Mouse (Mus musculus) stomach, embryonic 16.5 days (tissue): ENCODE data around the gene Sgms2. TPM values are rescaled to one million over a fixed set of nuclear protein-coding genes. Genes with fewer than 3 reads are reported as not detected.

Source experiments
- ATAC-seq: fragments of 200-750 bp; cut with Nextera tagmentation; 2 replicates; pipeline ENCODE4 v1.8.0; 2017; ENCODE audit warnings: moderate number of reproducible peaks, moderate TSS enrichment; ENCODE audit not compliant: insufficient read depth, low FRiP score
- H3K27ac ChIP-seq: fragments of 300-500 bp; sonication (generic); 2 replicates; pipeline ENCODE4 v1.5.1; 2014; ENCODE audit warnings: low read length
- H3K27me3 ChIP-seq: fragments of 300-500 bp; sonication (generic); 2 replicates; pipeline ENCODE4 v1.6.1; 2014; ENCODE audit warnings: low read length, control low read depth, mixed read lengths; ENCODE audit not compliant: control insufficient read depth, insufficient read depth
- H3K36me3 ChIP-seq: fragments of 300-500 bp; sonication (generic); 2 replicates; pipeline ENCODE4 v1.6.1; 2014; ENCODE audit warnings: low read length; ENCODE audit not compliant: control insufficient read depth, insufficient read depth
- H3K4me1 ChIP-seq: fragments of 300-500 bp; sonication (generic); 2 replicates; pipeline ENCODE4 v1.6.1; 2014; ENCODE audit warnings: low read length, control low read depth, mixed read lengths; ENCODE audit not compliant: control insufficient read depth, insufficient read depth
- H3K4me2 ChIP-seq: fragments of 300-500 bp; sonication (generic); 2 replicates; pipeline ENCODE4 v1.6.1; 2014; ENCODE audit warnings: low read depth, low read length, mixed read lengths
- H3K4me3 ChIP-seq: fragments of 300-500 bp; sonication (generic); replicated peaks from 2 replicates; pipeline ENCODE4 v1.5.1; 2014; ENCODE audit warnings: mild to moderate bottlenecking, low read length
- H3K9ac ChIP-seq: fragments of 300-500 bp; sonication (generic); 2 replicates; pipeline ENCODE4 v1.6.1; 2014; ENCODE audit warnings: low read length
- H3K9me3 ChIP-seq: fragments of 300-500 bp; sonication (generic); replicated peaks from 2 replicates; pipeline ENCODE4 v1.6.1; 2016; ENCODE audit warnings: low read length, control low read depth; ENCODE audit not compliant: control insufficient read depth
- WGBS: fragments of 180-500 bp; shearing (Covaris S2); extraction: QIAGEN DNeasy Blood & Tissue Kit; methylation state at CpG from one replicate; pipeline ENCODE4 v1.1.7; 2014; 5-methylcytosine and 5-hydroxymethylcytosine counted together
- polyA plus RNA-seq: library from polyadenylated mRNA; unstranded; fragments of >200 nt; fragmentation: Nextera tagmentation; extraction: Ambion mirVana; gene quantifications from 2 replicates; pipeline ENCODE4 v1.2.1, GENCODE M21; 2015

The Sgms2 gene
- polyA plus RNA-seq = 11.0 and 12.1 TPM in 2 replicates

DNA sequence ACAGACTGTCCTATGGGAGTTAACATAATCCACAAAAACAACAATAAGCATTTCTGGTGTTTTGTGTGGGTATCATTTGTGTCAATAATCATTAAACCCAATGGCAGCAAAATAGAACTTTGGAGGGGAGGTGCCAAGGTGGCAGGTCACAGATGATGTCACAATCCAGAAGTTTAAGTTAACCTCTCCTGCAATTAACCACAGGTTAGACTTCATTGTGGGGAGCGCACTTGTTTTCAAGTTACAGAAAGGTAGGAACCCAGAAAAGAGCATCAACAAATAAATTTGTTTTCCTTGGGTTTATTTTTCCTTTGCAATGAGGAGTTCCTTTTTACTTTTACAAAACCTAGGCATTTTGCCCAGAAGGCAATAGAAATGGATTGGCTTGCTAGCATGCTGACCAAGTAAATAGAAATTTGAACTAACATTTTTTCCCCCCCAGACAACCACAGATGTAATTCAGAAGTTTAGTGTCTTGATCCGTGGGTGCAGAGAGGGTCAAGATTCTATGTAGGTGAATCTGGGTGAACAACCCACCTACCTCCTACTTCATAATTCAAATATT, at the start of gene Sgms2:
Sgms2 (minus strand) TSS at position 51 of the 565 bp plus-strand sequence.
- Histone ChIP-seq H3K9me3 (no peaks in the 10 kb centered on the region), H3K27ac (peak within 1 kb of the TSS; percentile 91), H3K9ac (peak within 1 kb of the TSS; percentile 90), H3K4me3 (peak within 1 kb of the TSS; percentile 75), H3K27me3 (no peaks in the 10 kb centered on the region), H3K36me3 (no peaks in the 10 kb centered on the region), H3K4me1 (0 out of 2 replicates have a peak, but pooled peaks cover 4% of the 10 kb centered on the region), H3K4me2 (peak within 1 kb of the TSS; percentile 88)
- 83% methylated on average over 2 of the region's 2 CpGs for WGBS
- no peak for ATAC-seq

DNA sequence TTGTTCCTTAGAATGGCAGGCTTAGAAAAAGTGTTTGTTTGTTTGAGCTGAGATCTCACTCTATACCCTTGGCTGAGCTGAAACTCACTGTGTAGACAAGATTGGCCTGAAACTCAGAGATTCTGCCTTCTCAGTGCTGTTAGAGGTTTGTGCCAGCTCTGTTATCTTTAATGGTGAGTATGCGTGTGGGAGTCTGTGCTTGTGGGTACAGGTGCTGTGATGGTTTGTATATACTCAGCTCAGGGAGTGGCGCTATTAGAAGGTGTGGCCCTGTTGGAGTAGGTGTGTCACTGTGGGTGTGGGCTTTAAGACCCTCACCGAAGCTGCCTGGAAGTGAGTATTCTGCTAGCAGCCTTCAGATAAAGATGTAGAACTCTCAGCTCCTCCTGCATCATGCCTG, 34.0 kb upstream of the Sgms2 start:
- Histone ChIP-seq H3K4me3 (no peak overlapping the region), H3K4me2 (no peak overlapping the region), H3K27me3 (no peaks in the 10 kb centered on the region), H3K27ac (no peak overlapping the region), H3K36me3 (no peaks in the 10 kb centered on the region), H3K9ac (no peak overlapping the region), H3K4me1 (no peaks in the 10 kb centered on the region), H3K9me3 (no peaks in the 10 kb centered on the region)
- 74% methylated on average over 3 of the region's 3 CpGs for WGBS
- ATAC-seq = no peak

DNA sequence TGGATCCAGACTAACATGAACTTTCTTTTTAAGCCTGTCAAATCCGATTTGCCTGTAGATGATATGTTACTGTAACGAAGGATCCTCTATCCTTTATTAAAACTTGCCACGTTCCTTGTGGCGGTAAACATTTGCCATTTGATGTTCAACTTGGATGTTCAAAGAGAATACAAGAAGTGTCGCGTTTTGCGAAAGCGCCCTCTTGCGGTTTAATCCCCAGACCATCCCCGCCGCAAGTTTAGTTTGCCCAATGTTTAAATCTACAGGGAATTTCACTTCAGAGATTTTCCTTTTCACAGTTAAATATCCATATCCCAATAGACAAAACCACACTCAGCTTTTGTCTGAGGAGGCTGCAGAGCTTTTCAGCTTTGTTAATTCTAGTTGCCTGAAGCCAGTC, 33.6 kb upstream of the Sgms2 start:
- 18% methylated on average over 11 of the region's 11 CpGs for WGBS
- ATAC-seq = no peak
- no peaks in the 10 kb centered on the region for H3K27me3 ChIP-seq
- H3K9ac ChIP-seq = no peak overlapping the region
- no peak overlapping the region for H3K4me2 ChIP-seq
- H3K4me1 ChIP-seq = no peaks in the 10 kb centered on the region
- no peaks in the 10 kb centered on the region for H3K36me3 ChIP-seq
- no peak overlapping the region for H3K27ac ChIP-seq
- no peak overlapping the region for H3K4me3 ChIP-seq
- H3K9me3 ChIP-seq = no peaks in the 10 kb centered on the region

DNA sequence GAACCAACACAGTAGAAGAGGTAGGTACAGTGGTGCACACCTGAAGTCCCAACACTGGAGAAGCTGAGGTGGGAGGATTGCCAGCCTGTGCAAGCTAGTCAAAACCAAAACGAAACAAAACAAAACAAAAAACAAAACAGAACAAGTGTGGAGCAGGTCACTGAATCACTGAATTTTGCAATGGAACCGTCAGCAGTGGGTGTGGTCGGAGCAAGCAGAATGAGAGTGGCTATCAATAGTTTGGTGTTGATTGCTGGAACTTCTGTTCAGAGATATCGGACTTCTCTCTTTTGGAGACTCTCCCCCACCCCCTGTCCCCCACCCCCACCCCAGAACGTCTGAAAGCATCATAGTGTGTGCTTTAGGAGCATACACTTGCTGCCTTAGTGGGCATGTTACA, 33.0 kb upstream of the Sgms2 start:
- WGBS = 69% methylated on average over 5 of the region's 5 CpGs
- H3K27ac ChIP-seq = no peak overlapping the region
- H3K4me2 ChIP-seq = no peak overlapping the region
- no peak for ATAC-seq
- no peaks in the 10 kb centered on the region for H3K36me3 ChIP-seq
- H3K9ac ChIP-seq = no peak overlapping the region
- H3K9me3 ChIP-seq = no peaks in the 10 kb centered on the region
- H3K4me3 ChIP-seq = no peak overlapping the region
- H3K27me3 ChIP-seq = no peaks in the 10 kb centered on the region
- H3K4me1 ChIP-seq = no peaks in the 10 kb centered on the region

DNA sequence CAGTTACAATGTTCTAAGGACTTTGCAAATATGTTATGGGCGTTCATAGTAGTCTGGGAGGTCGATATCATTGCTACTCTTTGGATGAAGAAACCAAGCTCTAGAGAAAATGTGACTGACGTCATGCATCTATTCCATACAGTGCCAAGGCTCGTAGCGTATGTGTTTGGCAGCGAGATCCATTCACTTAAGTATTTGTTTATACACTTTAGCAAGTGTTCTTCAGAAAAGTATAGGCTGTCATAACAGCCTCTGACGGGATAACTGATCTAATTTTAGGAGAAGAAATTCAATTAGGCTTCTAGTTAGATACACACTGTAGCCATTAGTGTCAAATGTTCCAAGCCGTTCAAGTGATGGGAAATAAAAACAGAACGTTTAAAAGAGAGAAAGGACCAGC, 32.5 kb upstream of the Sgms2 start:
- ATAC-seq = peak; percentile 27; the same call in 1 of the 2 replicates
- no peaks in the 10 kb centered on the region for H3K27me3 ChIP-seq
- no peaks in the 10 kb centered on the region for H3K9me3 ChIP-seq
- no peak overlapping the region for H3K9ac ChIP-seq
- 47% methylated on average over 9 of the region's 9 CpGs for WGBS
- no peak overlapping the region for H3K27ac ChIP-seq
- no peaks in the 10 kb centered on the region for H3K4me1 ChIP-seq
- no peaks in the 10 kb centered on the region for H3K36me3 ChIP-seq
- H3K4me3 ChIP-seq = no peak overlapping the region
- no peak overlapping the region for H3K4me2 ChIP-seq

DNA sequence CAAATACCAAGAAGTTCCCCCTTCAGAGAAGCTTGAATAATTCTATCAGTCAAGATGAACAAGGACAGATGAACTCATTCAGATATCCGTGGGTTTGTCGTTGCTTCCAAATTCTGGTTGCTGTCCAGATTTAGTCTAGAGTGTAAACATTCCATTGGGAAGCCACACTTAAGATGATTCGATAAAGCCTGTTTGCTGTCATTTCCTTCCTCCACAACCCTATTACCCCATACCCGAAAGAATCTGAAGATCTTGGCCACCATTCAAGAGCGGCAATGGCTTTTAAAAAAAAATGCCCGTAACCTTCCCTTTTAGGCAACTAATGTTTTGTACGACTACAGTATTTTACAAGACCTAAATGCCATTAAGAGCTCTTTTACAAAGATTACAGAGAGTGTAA, 31.0 kb upstream of the Sgms2 start:
- Histone ChIP-seq H3K4me2 (no peak overlapping the region), H3K9ac (no peak overlapping the region), H3K9me3 (no peaks in the 10 kb centered on the region), H3K4me3 (no peak overlapping the region), H3K4me1 (no peaks in the 10 kb centered on the region), H3K27me3 (no peaks in the 10 kb centered on the region), H3K36me3 (no peaks in the 10 kb centered on the region), H3K27ac (no peak overlapping the region)
- 40% methylated on average over 7 of the region's 7 CpGs for WGBS
- no peak for ATAC-seq

DNA sequence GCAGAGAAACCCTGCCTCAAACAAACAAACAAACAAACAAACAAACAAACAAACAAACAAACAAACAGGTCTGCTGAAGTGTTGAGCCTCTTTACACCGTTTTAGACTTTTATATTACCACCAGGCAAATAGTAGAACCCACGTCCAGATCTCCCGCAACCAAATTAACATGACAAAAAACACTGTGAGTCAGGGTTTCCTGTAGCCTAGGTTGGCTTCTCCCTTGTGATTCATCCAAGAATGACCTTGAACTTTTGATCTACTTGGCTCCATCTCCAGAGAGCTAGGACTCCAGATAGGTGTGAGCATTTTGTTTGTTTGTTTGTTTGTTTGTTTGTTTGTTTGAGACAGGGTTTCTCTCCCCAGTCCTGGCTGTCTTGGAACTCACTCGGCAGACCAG, 30.0 kb upstream of the Sgms2 start:
- no peak for ATAC-seq
- 75% methylated on average over 4 of the region's 4 CpGs for WGBS
- no peaks in the 10 kb centered on the region for H3K4me1 ChIP-seq
- no peaks in the 10 kb centered on the region for H3K36me3 ChIP-seq
- no peak overlapping the region for H3K9ac ChIP-seq
- H3K4me3 ChIP-seq = no peak overlapping the region
- no peak overlapping the region for H3K27ac ChIP-seq
- no peaks in the 10 kb centered on the region for H3K27me3 ChIP-seq
- no peak overlapping the region for H3K4me2 ChIP-seq
- no peaks in the 10 kb centered on the region for H3K9me3 ChIP-seq

DNA sequence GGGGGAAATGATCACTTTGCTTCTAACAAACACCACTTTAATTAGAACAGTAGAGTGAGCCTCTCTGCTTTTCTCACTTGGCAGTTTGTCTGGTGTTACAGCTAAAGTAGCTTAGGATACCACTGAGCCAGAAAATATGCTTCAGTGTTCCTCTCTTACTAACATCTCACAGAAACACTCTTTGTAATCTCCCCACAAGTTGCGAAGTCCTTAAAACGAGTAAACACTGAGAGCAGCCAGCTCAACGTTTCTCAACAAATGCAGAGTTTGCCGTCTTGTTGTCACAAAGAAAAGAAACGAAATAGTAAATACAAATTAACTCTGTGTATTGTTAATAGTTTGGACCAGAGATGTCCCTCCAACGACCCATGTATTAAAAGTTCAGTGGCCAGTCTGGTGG, 26.5 kb upstream of the Sgms2 start:
- no peaks in the 10 kb centered on the region for H3K9me3 ChIP-seq
- H3K4me2 ChIP-seq = no peak overlapping the region
- H3K9ac ChIP-seq = no peak overlapping the region
- H3K4me1 ChIP-seq = no peaks in the 10 kb centered on the region
- no peaks in the 10 kb centered on the region for H3K36me3 ChIP-seq
- H3K27ac ChIP-seq = no peak overlapping the region
- H3K27me3 ChIP-seq = no peaks in the 10 kb centered on the region
- no peak overlapping the region for H3K4me3 ChIP-seq
- WGBS = 63% methylated on average over 6 of the region's 6 CpGs
- ATAC-seq = no peak

DNA sequence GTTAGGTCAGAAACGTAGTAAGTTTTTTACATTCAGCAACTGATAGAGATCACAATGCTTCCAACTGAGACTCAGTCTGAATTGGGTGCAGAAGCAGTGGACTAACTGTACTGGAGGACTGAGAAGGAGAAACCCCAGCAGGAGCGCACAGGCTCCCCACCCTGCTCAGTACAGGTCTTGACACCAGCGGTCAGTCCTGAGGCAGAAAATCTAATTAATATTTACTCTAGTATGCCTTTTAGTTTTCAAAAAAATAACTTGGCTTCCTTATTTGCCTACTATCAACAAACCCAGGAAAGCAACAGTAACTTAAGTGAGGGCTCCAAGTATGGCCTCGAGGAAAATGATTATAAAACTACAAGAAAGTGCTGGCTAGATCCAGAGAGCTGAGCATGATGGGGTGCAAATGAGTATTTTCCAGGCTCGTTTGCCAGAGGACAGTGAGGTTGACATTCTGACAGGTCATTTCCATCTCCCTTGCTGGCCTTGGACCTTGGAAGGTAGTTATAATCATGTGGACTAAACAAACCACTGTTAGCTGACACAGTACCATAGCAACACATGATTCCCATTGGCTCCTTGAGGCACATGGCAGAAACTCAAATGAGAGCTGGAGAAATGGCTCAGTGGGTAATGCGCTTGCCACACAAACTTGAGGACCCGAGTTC, 25.3 kb upstream of the Sgms2 start:
- no peaks in the 10 kb centered on the region for H3K27me3 ChIP-seq
- H3K9me3 ChIP-seq = no peaks in the 10 kb centered on the region
- H3K9ac ChIP-seq = no peak overlapping the region
- no peak overlapping the region for H3K4me3 ChIP-seq
- H3K4me1 ChIP-seq = no peaks in the 10 kb centered on the region
- no peaks in the 10 kb centered on the region for H3K36me3 ChIP-seq
- no peak for ATAC-seq
- WGBS = 77% methylated on average over 7 of the region's 7 CpGs
- no peak overlapping the region for H3K4me2 ChIP-seq
- H3K27ac ChIP-seq = no peak overlapping the region
